ENCODE assay signal across 28 mouse cellular contexts in genomic region chr14:73750790-73751189, GRCm38 (mm10).
DNase-seq lines count a peak whose midpoint lies in the region; ATAC-seq lines count a peak whose summit lies in the region.
"Had no signal": no experiment of that assay in that cellular context is flagged by ENCODE, and none has a peak within 500 bp of the region (broad histone marks: within the 10 kb centered on the region; RNA-seq: fewer than 3 reads in every experiment).

No protein-coding gene starts in this region.

- WGBS in hindbrain, embryonic 16.5 days = 65% methylated on average over 6 of the region's 6 CpGs
- 88% methylated on average over 6 of the region's 6 CpGs for WGBS in hindbrain, embryonic 11.5 days
- WGBS in lung, embryonic 15.5 days = 48% methylated on average over 6 of the region's 6 CpGs

- H3K36me3 ChIP-seq in hindbrain, embryonic 16.5 days (ENCODE audit: control insufficient read depth, insufficient read depth, low read length) = no peaks in the 10 kb centered on the region
- no peaks in the 10 kb centered on the region for H3K36me3 ChIP-seq in hindbrain, embryonic 11.5 days (ENCODE audit: control insufficient read depth, insufficient read depth, low read length)
- no peaks in the 10 kb centered on the region for H3K36me3 ChIP-seq in lung, embryonic 15.5 days
- H3K36me3 ChIP-seq: embryonic facial prominence, embryonic 10.5 days; embryonic facial prominence, embryonic 15.5 days; forebrain, embryonic 12.5 days; G1E; hindbrain, embryonic 12.5 days; midbrain, embryonic 15.5 days had no signal

- H3K4me1 ChIP-seq in hindbrain, embryonic 16.5 days (ENCODE audit: control insufficient read depth, insufficient read depth, low read depth, low read length) = no peaks in the 10 kb centered on the region
- H3K4me1 ChIP-seq in hindbrain, embryonic 11.5 days (replicated peaks; ENCODE audit: control insufficient read depth, insufficient read depth, low read length) = no peaks in the 10 kb centered on the region
- no peaks in the 10 kb centered on the region for H3K4me1 ChIP-seq in lung, embryonic 15.5 days
- H3K4me1 ChIP-seq: embryonic facial prominence, embryonic 10.5 days; embryonic facial prominence, embryonic 15.5 days; forebrain, embryonic 12.5 days; hindbrain, embryonic 12.5 days; midbrain, embryonic 15.5 days had no signal

- DNase-seq in cerebellum, postnatal 10 days = peak; percentile 6 to 22
- DNase-seq in cerebellum, postnatal 14 days = no peak
- DNase-seq in hindbrain, embryonic 11.5 days (ENCODE audit: low spot score) = no peak
- no peak for DNase-seq in lung, adult 18-20 months
- peak; percentile 31 to 40 for DNase-seq in right cerebral cortex, postnatal 10 days (ENCODE audit: low spot score in 2 of 2)
- no peak for DNase-seq in right cerebral cortex, adult 2 months (ENCODE audit: low spot score in 2 of 2)
- DNase-seq: adrenal gland, postnatal 10 days; cerebellum, adult 11 months; cerebellum, adult 9-10 months; gastrocnemius, postnatal 10 days; heart, postnatal 14 days; kidney, adult 2 months; kidney, postnatal 36 days; liver; right cerebral cortex, adult 18-20 months; thymus, adult 2 months; thymus, postnatal 36 days had no signal

- ATAC-seq in hindbrain, embryonic 16.5 days = peak; percentile 63; the same call in 1 of the 2 replicates
- no peak for ATAC-seq in hindbrain, embryonic 11.5 days (ENCODE audit: low FRiP score)
- peak; percentile 81; the same call in 1 of the 2 replicates for ATAC-seq in lung, embryonic 15.5 days (ENCODE audit: borderline replicate concordance, extremely low read depth, low FRiP score, low TSS enrichment)
- ATAC-seq: midbrain, embryonic 15.5 days; Patski had no signal

- H3K9me3 ChIP-seq in hindbrain, embryonic 16.5 days (ENCODE audit: control insufficient read depth, low read length) = no peaks in the 10 kb centered on the region
- H3K9me3 ChIP-seq in hindbrain, embryonic 11.5 days (ENCODE audit: control insufficient read depth, low read length) = no peaks in the 10 kb centered on the region
- no peaks in the 10 kb centered on the region for H3K9me3 ChIP-seq in lung, embryonic 15.5 days
- H3K9me3 ChIP-seq: embryonic facial prominence, embryonic 10.5 days; embryonic facial prominence, embryonic 15.5 days; forebrain, embryonic 12.5 days; G1E; hindbrain, embryonic 12.5 days; midbrain, embryonic 15.5 days had no signal

- H3K4me2 ChIP-seq in hindbrain, embryonic 16.5 days (ENCODE audit: low read length) = no peak overlapping the region
- no peak overlapping the region for H3K4me2 ChIP-seq in hindbrain, embryonic 11.5 days (replicated peaks; ENCODE audit: low read depth, low read length)
- H3K4me2 ChIP-seq in lung, embryonic 15.5 days = no peak overlapping the region
- H3K4me2 ChIP-seq: embryonic facial prominence, embryonic 15.5 days; forebrain, embryonic 12.5 days; hindbrain, embryonic 12.5 days; midbrain, embryonic 15.5 days had no signal

- H3K9ac ChIP-seq in hindbrain, embryonic 16.5 days (ENCODE audit: low read depth, low read length) = no peak overlapping the region
- no peak overlapping the region for H3K9ac ChIP-seq in hindbrain, embryonic 11.5 days (ENCODE audit: low read depth, low read length)
- H3K9ac ChIP-seq in lung, embryonic 15.5 days = no peak overlapping the region
- H3K9ac ChIP-seq: embryonic facial prominence, embryonic 15.5 days; forebrain, embryonic 12.5 days; hindbrain, embryonic 12.5 days; liver, embryonic 14.5 days; midbrain, embryonic 15.5 days had no signal

- no peak overlapping the region for H3K4me3 ChIP-seq in hindbrain, embryonic 16.5 days (ENCODE audit: low read length)
- no peak overlapping the region for H3K4me3 ChIP-seq in hindbrain, embryonic 11.5 days (ENCODE audit: low read depth, low read length)
- H3K4me3 ChIP-seq in lung, embryonic 15.5 days = no peak overlapping the region
- H3K4me3 ChIP-seq: embryonic facial prominence, embryonic 10.5 days; embryonic facial prominence, embryonic 15.5 days; forebrain, embryonic 12.5 days; hindbrain, embryonic 12.5 days; layer of hippocampus, adult 2 months; midbrain, embryonic 15.5 days had no signal

- no peaks in the 10 kb centered on the region for H3K27me3 ChIP-seq in hindbrain, embryonic 16.5 days (replicated peaks; ENCODE audit: control insufficient read depth, insufficient read depth, low read length)
- H3K27me3 ChIP-seq in hindbrain, embryonic 11.5 days (ENCODE audit: control insufficient read depth, insufficient read depth, low read length) = no peaks in the 10 kb centered on the region
- H3K27me3 ChIP-seq in lung, embryonic 15.5 days = no peaks in the 10 kb centered on the region
- H3K27me3 ChIP-seq: embryonic facial prominence, embryonic 15.5 days; forebrain, embryonic 12.5 days; hindbrain, embryonic 12.5 days; midbrain, embryonic 15.5 days had no signal

- no peak overlapping the region for H3K27ac ChIP-seq in hindbrain, embryonic 16.5 days (ENCODE audit: low read depth, low read length)
- no peak overlapping the region for H3K27ac ChIP-seq in hindbrain, embryonic 11.5 days (ENCODE audit: low read depth, low read length)
- no peak overlapping the region for H3K27ac ChIP-seq in lung, embryonic 15.5 days
- H3K27ac ChIP-seq: embryonic facial prominence, embryonic 10.5 days; embryonic facial prominence, embryonic 15.5 days; forebrain, embryonic 12.5 days; hindbrain, embryonic 12.5 days; layer of hippocampus, adult 2 months; liver, embryonic 14.5 days; midbrain, embryonic 15.5 days had no signal

Comparison
In these comparisons a context has a peak if more than half of its experiments do, and no peak if none do; other contexts are left out.
1. DNase-seq: peak in cerebellum, postnatal 10 days (2 of 2) and right cerebral cortex, postnatal 10 days (2 of 2); none in cerebellum, postnatal 14 days (0 of 2), hindbrain, embryonic 11.5 days (single experiment), lung, adult 18-20 months (0 of 2) and right cerebral cortex, adult 2 months (0 of 2).